8 mouse cellular contexts compared by ENCODE assay signal in the genomic region with DNA sequence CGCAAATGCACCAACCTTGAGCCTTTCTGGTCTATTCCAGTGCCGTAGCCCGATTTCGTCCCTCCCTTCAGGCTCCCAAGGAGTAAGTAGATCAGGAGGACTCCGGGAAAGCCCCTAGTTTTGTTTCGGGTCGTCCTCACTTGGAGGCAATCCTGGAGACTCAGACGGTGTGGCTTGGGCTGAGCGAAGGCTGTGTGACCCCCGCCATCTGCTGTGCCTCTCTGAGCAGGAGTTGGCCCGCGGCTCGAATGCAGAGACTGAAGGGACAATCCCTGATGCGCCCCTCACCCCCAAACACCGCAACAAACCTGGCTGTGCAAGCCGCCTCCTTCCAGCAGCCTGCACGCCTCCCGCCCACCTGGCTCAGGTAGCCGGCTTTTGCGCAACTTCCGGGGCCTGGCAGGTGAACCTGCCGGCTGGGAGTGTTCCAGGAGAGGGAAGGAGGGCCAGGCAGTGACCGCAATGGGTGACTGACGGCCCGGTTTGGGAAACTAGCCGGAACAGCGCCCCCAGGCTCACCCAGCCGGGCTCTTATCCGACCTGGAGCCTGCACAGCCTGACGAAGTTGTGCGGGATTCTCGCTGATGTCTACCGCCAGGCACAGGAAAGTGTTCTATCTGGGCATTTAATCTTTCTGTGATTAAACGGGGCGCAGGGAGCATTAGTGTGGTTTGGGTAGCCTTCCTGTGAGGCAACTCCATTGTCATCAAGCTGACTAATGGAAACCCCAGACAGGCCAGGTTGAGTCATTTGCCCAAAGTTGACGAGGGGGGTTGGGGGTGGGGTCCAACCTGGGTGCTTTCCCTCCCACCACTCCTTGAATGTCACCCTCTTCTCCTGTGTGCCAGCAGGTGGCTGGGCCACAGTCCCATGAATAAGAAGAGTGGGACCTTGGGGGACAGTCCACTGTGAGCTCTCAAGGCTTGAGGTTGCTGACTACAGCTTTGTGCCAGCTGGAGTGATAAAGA. TPM values are rescaled to one million over a fixed set of nuclear protein-coding genes. Genes with fewer than 3 reads are reported as not detected.
DNase-seq lines count a peak whose midpoint lies in the region; ATAC-seq lines count a peak whose summit lies in the region.

No protein-coding gene starts in this region.

- ATAC-seq in forebrain, embryonic 14.5 days, result no peak

- peaks cover 52% of the 10 kb centered on the region for H3K4me1 ChIP-seq in forebrain, embryonic 14.5 days (ENCODE audit: control insufficient read depth, insufficient read depth, low read length)
- peaks cover 99% of the 10 kb centered on the region for H3K4me1 ChIP-seq in megakaryocyte, embryonic 14.5 days

- DNase-seq in adrenal gland, postnatal 14 days, result peak; percentile 66
- DNase-seq in adrenal gland, postnatal 25 days, result no peak
- peak; percentile 55 for DNase-seq in NIH3T3 (ENCODE audit: low read depth)
- DNase-seq in forebrain, embryonic 14.5 days (ENCODE audit: low spot score), result no peak
- DNase-seq in kidney, postnatal 10 days, result peak; percentile 78
- peak; percentile 31 for DNase-seq in thymus, postnatal 25 days
- no peak for DNase-seq in spleen, postnatal 36 days (ENCODE audit: low spot score in 2 of 2)

- H3K27me3 ChIP-seq in forebrain, embryonic 14.5 days (replicated peaks; ENCODE audit: control insufficient read depth, insufficient read depth, low read length), result no peaks in the 10 kb centered on the region
- H3K27me3 ChIP-seq in megakaryocyte, embryonic 14.5 days (replicated peaks), result peaks cover 9% of the 10 kb centered on the region

- H3K9me3 ChIP-seq in forebrain, embryonic 14.5 days (replicated peaks; ENCODE audit: control insufficient read depth, low read length), result no peaks in the 10 kb centered on the region
- no peaks in the 10 kb centered on the region for H3K9me3 ChIP-seq in megakaryocyte, embryonic 14.5 days

- peak overlapping the region; percentile 25 for H3K4me3 ChIP-seq in forebrain, embryonic 14.5 days (ENCODE audit: low read depth, low read length)
- peak overlapping the region; percentile 91 for H3K4me3 ChIP-seq in megakaryocyte, embryonic 14.5 days (replicated peaks)

- 5% methylated on average over 36 of the region's 36 CpGs for WGBS in forebrain, embryonic 14.5 days

- H3K27ac ChIP-seq in forebrain, embryonic 14.5 days (ENCODE audit: low read depth, low read length), result peak overlapping the region; percentile 78

- H3K9ac ChIP-seq in forebrain, embryonic 14.5 days (ENCODE audit: low read length), result peak overlapping the region; percentile 58

- peak overlapping the region; percentile 49 for H3K4me2 ChIP-seq in forebrain, embryonic 14.5 days (ENCODE audit: low read length)

- peaks cover 13% of the 10 kb centered on the region; the same call in 1 of the 2 replicates for H3K36me3 ChIP-seq in forebrain, embryonic 14.5 days (ENCODE audit: control insufficient read depth, insufficient read depth, low read length)
- peaks cover 60% of the 10 kb centered on the region for H3K36me3 ChIP-seq in megakaryocyte, embryonic 14.5 days (replicated peaks; ENCODE audit: low read length)

RNA-seq across cellular contexts. Expression of a gene that starts 6.1 kb away (rescaled TPM):
- total RNA-seq in adrenal gland, postnatal 14 days (2021), result 8.2 and 8.5 TPM in 2 replicates
- total RNA-seq in adrenal gland, postnatal 25 days (2021), result 8.8 and 12.7 TPM in 2 replicates
- polyA plus RNA-seq in forebrain, embryonic 14.5 days (2014; fragmentation: Nextera tagmentation; extraction: Ambion mirVana), result 64.5 and 68.8 TPM in 2 replicates
- polyA plus RNA-seq in megakaryocyte, embryonic 14.5 days (2012; ENCODE audit: insufficient read depth, low replicate concordance), result 29.5 and 64.0 TPM in 2 replicates

RNA-seq across cellular contexts. Expression of a gene that starts 22.4 kb away (rescaled TPM):
- 1.6 and 2.4 TPM in 2 replicates for total RNA-seq in adrenal gland, postnatal 14 days (2021)
- 2.3 and 2.6 TPM in 2 replicates for total RNA-seq in adrenal gland, postnatal 25 days (2021)
- polyA plus RNA-seq in forebrain, embryonic 14.5 days (2014; fragmentation: Nextera tagmentation; extraction: Ambion mirVana), result 0.72 and 1.1 TPM in 2 replicates
- 0.27 and 1.5 TPM in 2 replicates for polyA plus RNA-seq in megakaryocyte, embryonic 14.5 days (2012; ENCODE audit: insufficient read depth, low replicate concordance)

Comparison
In these comparisons a context has a peak if more than half of its experiments do, and no peak if none do; other contexts are left out.
1. DNase-seq: peak in adrenal gland, postnatal 14 days (single experiment), NIH3T3 (single experiment), kidney, postnatal 10 days (single experiment) and thymus, postnatal 25 days (single experiment); none in adrenal gland, postnatal 25 days (single experiment), forebrain, embryonic 14.5 days (single experiment) and spleen, postnatal 36 days (0 of 2).